Mouse (Mus musculus) limb, embryonic 14.5 days (tissue): ENCODE results near the gene Ddx50. TPM values are rescaled to one million over a fixed set of nuclear protein-coding genes. Genes with fewer than 3 reads are reported as not detected.
A peak's percentile ranks its signal among the peaks of the same experiment; 100 is the strongest.
"Not testable (repeated sequence)": the region's sequence is repeated elsewhere in the genome, so short reads cannot be mapped to it uniquely, and the experiment has no call there.

Experiments used
- ATAC-seq: fragments of 200-750 bp; cut with Nextera tagmentation; 2 replicates; pipeline ENCODE4 v1.8.0; 2017; ENCODE audit warnings: low read depth, moderate number of reproducible peaks, moderate TSS enrichment; ENCODE audit not compliant: low FRiP score
- DNase-seq: peaks from one replicate; pipeline ENCODE4 v3.0.0-alpha.2; 2015; ENCODE audit warnings: low spot score
- H3K27ac ChIP-seq: fragments of 300-500 bp; sonication (generic); replicated peaks from 2 replicates; pipeline ENCODE4 v1.5.1; 2014; ENCODE audit warnings: low read depth, mild to moderate bottlenecking, low read length, moderate library complexity, mixed read lengths
- H3K27me3 ChIP-seq: fragments of 300-500 bp; sonication (generic); 2 replicates; pipeline ENCODE4 v1.6.1; 2014; ENCODE audit warnings: low read length, mixed read lengths; ENCODE audit not compliant: control insufficient read depth, insufficient read depth
- H3K36me3 ChIP-seq: fragments of 300-500 bp; sonication (generic); 2 replicates; pipeline ENCODE4 v1.6.1; 2014; ENCODE audit warnings: mild to moderate bottlenecking, low read length, moderate library complexity, mixed read lengths; ENCODE audit not compliant: control insufficient read depth, insufficient read depth
- H3K4me1 ChIP-seq: fragments of 300-500 bp; sonication (generic); 2 replicates; pipeline ENCODE4 v1.6.1; 2014; ENCODE audit warnings: antibody characterized with exemption, low read length, mixed read lengths; ENCODE audit not compliant: control insufficient read depth, insufficient read depth
- H3K4me2 ChIP-seq: fragments of 300-500 bp; sonication (generic); replicated peaks from 2 replicates; pipeline ENCODE4 v1.6.1; 2014; ENCODE audit warnings: low read depth, mild to moderate bottlenecking, low read length, moderate library complexity; ENCODE audit not compliant: severe bottlenecking
- H3K4me3 ChIP-seq: fragments of 300-500 bp; sonication (generic); replicated peaks from 2 replicates; pipeline ENCODE4 v1.5.1; 2014; ENCODE audit warnings: low read length
- H3K9ac ChIP-seq: fragments of 300-500 bp; sonication (generic); 2 replicates; pipeline ENCODE4 v1.6.1; 2014; ENCODE audit warnings: mild to moderate bottlenecking, low read depth, low read length, moderate library complexity; ENCODE audit not compliant: severe bottlenecking
- H3K9me3 ChIP-seq: fragments of 300-500 bp; sonication (generic); 2 replicates; pipeline ENCODE4 v1.6.1; 2016; ENCODE audit warnings: low read length; ENCODE audit not compliant: control insufficient read depth
- POLR2A ChIP-seq: fragments of 200-500 bp; IDR thresholded peaks from 2 replicates; pipeline ENCODE4 v1.8.0; 2012; ENCODE audit warnings: inconsistent platforms, mild to moderate bottlenecking, moderate library complexity, borderline replicate concordance; ENCODE audit not compliant: insufficient read depth, insufficient read length; ENCODE audit errors: extremely low read depth
- WGBS: fragments of 180-500 bp; shearing (Covaris S2); extraction: QIAGEN DNeasy Blood & Tissue Kit; methylation state at CpG from one replicate; pipeline ENCODE4 v1.1.7; 2014; 5-methylcytosine and 5-hydroxymethylcytosine counted together
- polyA plus RNA-seq, 2 experiments: library from polyadenylated mRNA; depleted of rRNA in 1 of 2; stranded (reverse) in 1 of 2; unstranded in 1 of 2; fragments of >200 nt; fragmentation: Nextera tagmentation in 1 of 2; extraction: Ambion mirVana in 1 of 2; gene quantifications; 2 replicates each; pipeline versions ENCODE4 v1.2.1 to v1.2.3; 2012 to 2014

The Ddx50 gene
- polyA plus RNA-seq, 2 experiments = 120 to 165 TPM

DNA sequence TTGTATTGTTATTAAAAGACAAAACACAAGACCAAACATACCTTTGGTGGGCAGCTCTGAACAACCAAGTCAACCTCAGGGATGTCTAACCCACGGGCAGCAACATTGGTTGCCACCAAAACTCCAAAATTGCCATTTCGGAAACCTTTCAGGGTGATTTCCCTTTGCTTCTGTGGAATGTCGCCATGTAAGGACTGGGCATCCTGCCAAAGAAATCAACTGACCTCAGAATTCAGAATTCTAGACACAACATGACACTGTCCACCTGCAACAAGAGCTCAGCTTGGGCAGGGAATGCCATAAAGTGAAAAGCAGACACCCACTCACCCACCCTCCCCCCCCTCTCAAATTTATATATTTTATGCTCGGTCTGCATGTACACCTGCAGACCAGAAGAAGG is 62.4 kb downstream of the Ddx50 start:
- H3K27ac ChIP-seq = peak overlapping the region; percentile 38; the same call in 1 of the 2 replicates
- DNase-seq (no peak), ATAC-seq (no peak)
- no peaks in the 10 kb centered on the region for H3K4me1 ChIP-seq
- H3K4me2 ChIP-seq = no peak overlapping the region
- H3K4me3 ChIP-seq = no peak overlapping the region
- no peaks in the 10 kb centered on the region for H3K9me3 ChIP-seq
- H3K9ac ChIP-seq = no peak overlapping the region
- TF ChIP-seq POLR2A = no peak
- WGBS = 56% methylated on average over 4 of the region's 4 CpGs
- no peaks in the 10 kb centered on the region for H3K27me3 ChIP-seq
- H3K36me3 ChIP-seq = peaks cover 90% of the 10 kb centered on the region

DNA sequence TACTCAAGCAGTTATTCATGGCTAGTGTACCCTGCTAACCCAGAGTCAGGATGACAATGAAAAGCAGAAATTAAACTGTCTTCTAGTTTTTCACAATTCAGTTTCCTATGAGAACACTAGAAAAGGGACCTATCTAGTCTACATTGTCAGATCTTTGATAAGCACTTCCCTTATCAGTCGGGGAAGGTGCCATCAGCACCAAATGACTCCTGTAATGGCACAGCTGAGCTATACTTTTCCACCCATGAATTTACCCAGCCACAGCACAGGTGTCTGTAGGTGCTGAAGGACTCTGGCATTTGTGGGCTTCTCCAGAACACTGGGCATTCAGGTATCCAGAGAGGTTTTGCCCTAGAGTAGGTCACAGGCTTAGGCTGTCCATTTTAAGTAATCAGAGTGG is 67.8 kb downstream of the Ddx50 start:
- Histone ChIP-seq H3K27me3 (no peaks in the 10 kb centered on the region), H3K9ac (no peak overlapping the region), H3K27ac (no peak overlapping the region), H3K4me2 (no peak overlapping the region), H3K36me3 (peaks cover 79% of the 10 kb centered on the region), H3K9me3 (no peaks in the 10 kb centered on the region), H3K4me1 (no peaks in the 10 kb centered on the region), H3K4me3 (no peak overlapping the region)
- WGBS = 86% methylated on average over 1 of the region's 1 CpGs
- ATAC-seq (no peak), DNase-seq (no peak)
- TF ChIP-seq POLR2A = no peak

DNA sequence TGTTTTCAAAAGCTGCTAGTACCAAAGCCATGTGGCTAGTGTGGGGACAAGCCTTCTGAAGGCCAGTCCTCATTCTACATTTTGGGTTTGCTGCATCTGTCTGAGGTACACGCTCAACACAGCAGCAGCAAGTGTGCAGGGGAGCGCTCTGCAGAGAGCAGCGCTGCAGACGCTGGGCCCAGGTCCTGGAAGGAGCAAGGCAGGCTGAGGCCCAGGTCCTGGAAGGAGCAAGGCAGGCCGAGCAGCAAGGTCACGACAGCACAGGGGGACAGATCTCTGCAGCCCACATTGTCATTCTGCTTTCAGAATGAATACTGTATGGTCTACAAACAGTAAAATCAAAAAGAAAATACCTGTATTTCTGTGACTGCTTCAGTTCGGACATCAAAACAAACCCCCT is 68.3 kb downstream of the Ddx50 start:
- no peaks in the 10 kb centered on the region for H3K27me3 ChIP-seq
- H3K27ac ChIP-seq = no peak overlapping the region
- 87% methylated on average over 7 of the region's 7 CpGs for WGBS
- H3K9me3 ChIP-seq = no peaks in the 10 kb centered on the region
- ATAC-seq = no peak
- H3K36me3 ChIP-seq = peaks cover 74% of the 10 kb centered on the region
- no peak overlapping the region for H3K4me3 ChIP-seq
- DNase-seq = no peak
- no peak for TF ChIP-seq POLR2A
- no peaks in the 10 kb centered on the region for H3K4me1 ChIP-seq
- no peak overlapping the region for H3K9ac ChIP-seq
- H3K4me2 ChIP-seq = no peak overlapping the region

DNA sequence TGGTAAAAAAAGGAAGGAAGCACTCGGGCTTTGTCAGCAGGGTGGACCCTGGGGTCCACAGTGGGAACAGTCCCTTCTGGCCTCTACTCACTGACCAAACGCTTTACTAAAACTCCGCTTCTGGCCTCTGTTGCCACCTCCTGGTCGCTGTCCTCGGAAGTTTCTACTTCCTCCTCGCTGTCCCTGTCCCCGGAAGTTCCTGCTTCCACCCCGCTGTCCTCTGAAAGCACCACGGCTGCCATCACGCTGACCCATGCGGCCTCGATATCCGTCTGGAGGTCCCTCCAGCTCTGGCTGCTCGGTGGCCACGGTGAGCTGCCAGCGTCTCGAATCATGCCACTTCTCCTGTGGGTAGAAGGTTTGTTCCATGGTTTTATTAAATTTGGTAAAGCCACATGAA is 68.8 kb downstream of the Ddx50 start:
- no peak for TF ChIP-seq POLR2A
- Histone ChIP-seq H3K4me2 (no peak overlapping the region), H3K9me3 (no peaks in the 10 kb centered on the region), H3K36me3 (peaks cover 69% of the 10 kb centered on the region), H3K27me3 (no peaks in the 10 kb centered on the region), H3K27ac (no peak overlapping the region), H3K4me1 (peaks cover 3% of the 10 kb centered on the region; the same call in 1 of the 2 replicates), H3K4me3 (no peak overlapping the region), H3K9ac (no peak overlapping the region)
- WGBS = 93% methylated on average over 17 of the region's 17 CpGs
- DNase-seq (no peak), ATAC-seq (no peak)

DNA sequence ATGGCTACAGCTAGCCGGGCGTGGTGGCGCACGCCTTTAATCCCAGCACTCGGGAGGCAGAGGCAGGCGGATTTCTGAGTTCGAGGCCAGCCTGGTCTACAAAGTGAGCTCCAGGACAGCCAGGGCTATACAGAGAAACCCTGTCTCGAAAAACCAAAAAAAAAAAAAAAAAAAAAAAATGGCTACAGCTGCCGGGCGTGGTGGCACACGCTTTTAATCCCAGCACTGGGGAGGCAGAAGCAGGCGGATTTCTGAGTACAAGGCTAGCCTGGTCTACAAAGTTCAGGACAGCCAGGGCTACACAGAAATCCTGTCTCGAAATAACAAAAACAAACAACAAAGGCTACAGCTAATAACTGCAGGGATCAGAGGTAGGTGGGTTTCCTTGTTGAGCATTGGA is 71.9 kb downstream of the Ddx50 start:
- H3K4me1 ChIP-seq, ATAC-seq, H3K27ac ChIP-seq, H3K9ac ChIP-seq, H3K4me2 ChIP-seq, H3K4me3 ChIP-seq, H3K9me3 ChIP-seq, DNase-seq, H3K27me3 ChIP-seq: not testable (repeated sequence)
- WGBS = 90% methylated on average over 12 of the region's 13 CpGs
- H3K36me3 ChIP-seq = peaks cover 54% of the 10 kb centered on the region

DNA sequence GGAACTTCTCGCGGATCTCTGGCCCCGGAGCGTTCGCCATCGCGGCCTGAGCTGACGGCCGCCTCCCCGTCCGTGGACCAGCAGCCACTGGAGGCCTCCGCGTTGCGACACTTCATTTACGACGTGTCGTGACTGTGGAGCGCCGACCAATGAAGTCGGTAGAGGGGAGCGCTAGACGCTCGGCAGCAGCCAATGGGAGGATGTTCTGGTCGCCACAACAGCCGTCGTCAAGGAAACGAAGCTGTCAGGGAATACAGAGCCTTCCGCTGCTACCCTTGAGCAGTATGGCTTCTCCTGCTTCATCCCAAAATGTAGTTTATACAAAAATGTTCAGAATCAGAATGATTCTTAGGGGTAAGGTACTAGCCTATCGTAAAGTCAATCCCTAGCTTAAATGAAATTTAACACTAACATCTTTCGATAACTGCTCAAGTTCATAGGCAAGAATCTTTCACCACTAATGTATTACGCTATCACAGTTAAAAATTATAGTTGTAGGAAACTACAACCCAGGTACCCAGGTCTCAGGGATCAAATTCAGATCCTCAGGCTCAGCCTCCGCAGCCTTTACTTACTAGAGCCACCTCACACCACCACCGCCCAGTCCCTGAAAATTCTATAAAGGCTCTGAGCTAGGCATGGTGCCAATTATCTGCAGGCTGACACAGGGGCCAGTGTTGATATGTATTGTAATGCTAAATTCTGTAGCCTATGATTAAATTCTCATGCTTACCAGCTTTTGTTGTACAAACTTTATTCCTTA is 72.5 kb downstream of the Ddx50 start, which contains the start of gene Kif1bp:
Kif1bp (minus strand) TSS at position 120 of the 763 bp plus-strand sequence.
- Histone ChIP-seq H3K4me3 (peak within 1 kb of the TSS; percentile 86), H3K36me3 (peaks cover 54% of the 10 kb centered on the region), H3K9ac (peak within 1 kb of the TSS; percentile 82), H3K9me3 (no peaks in the 10 kb centered on the region), H3K27ac (peak within 1 kb of the TSS; percentile 79), H3K4me1 (peaks cover 7% of the 10 kb centered on the region), H3K27me3 (no peaks in the 10 kb centered on the region), H3K4me2 (peak within 1 kb of the TSS; percentile 82)
- 5% methylated on average over 33 of the region's 33 CpGs for WGBS
- ATAC-seq (peak; percentile 100), DNase-seq (peak; percentile 99)
- 0 out of 2 replicates have a peak, but pooled peaks have one; percentile 69 for TF ChIP-seq POLR2A
